Mouse (Mus musculus) olfactory bulb, adult 2 months (tissue): ENCODE data around the gene Ube2h.

Experiments
- CTCF ChIP-seq: fragments of 200-500 bp; IDR thresholded peaks from 2 replicates; pipeline ENCODE4 v1.5.1; 2012; ENCODE audit warnings: low read depth, mild to moderate bottlenecking, low read length, moderate library complexity; ENCODE audit not compliant: insufficient read depth
- POLR2A ChIP-seq: fragments of 200-500 bp; IDR thresholded peaks from 2 replicates; pipeline ENCODE4 v1.6.1; 2012; ENCODE audit warnings: mild to moderate bottlenecking, low read depth, low read length, moderate library complexity; ENCODE audit not compliant: insufficient read depth

GRCm38 (mm10) chr6:30299683-30300082 lies 4.7 kb downstream of the Ube2h start:
- TF ChIP-seq CTCF, result no peak
- TF ChIP-seq POLR2A, result no peak
